Mouse (Mus musculus) heart, adult 2 months (tissue): ENCODE results near the gene Suz12. TPM values are rescaled to one million over a fixed set of nuclear protein-coding genes. Genes with fewer than 3 reads are reported as not detected.

Experiments
- DNase-seq, 2 experiments: peaks; one replicate each; pipeline ENCODE4 v3.0.0; 2021
- H3K27ac ChIP-seq: fragments of 200-600 bp; 2 replicates; pipeline ENCODE4 v1.8.1; 2022
- H3K27me3 ChIP-seq: fragments of 200-500 bp; 2 replicates; pipeline ENCODE4 v1.6.1; 2012; ENCODE audit warnings: mild to moderate bottlenecking, low read length, inconsistent platforms, mixed read lengths; ENCODE audit not compliant: control insufficient read depth, insufficient read depth
- H3K36me3 ChIP-seq: fragments of 200-500 bp; 2 replicates; pipeline ENCODE4 v1.6.1; 2012; ENCODE audit warnings: low read length, inconsistent platforms; ENCODE audit not compliant: control insufficient read depth, insufficient read depth
- H3K4me1 ChIP-seq: fragments of 200-500 bp; 2 replicates; pipeline ENCODE4 v1.6.1; 2011; ENCODE audit warnings: low read length; ENCODE audit not compliant: control insufficient read depth, insufficient read depth
- H3K4me3 ChIP-seq: fragments of 200-600 bp; 2 replicates; pipeline ENCODE4 v1.8.1; 2022
- H3K79me2 ChIP-seq: fragments of 200-500 bp; replicated peaks from 2 replicates; pipeline ENCODE4 v1.6.1; 2012; ENCODE audit warnings: mild to moderate bottlenecking, inconsistent platforms, low read length, moderate library complexity, mixed read lengths; ENCODE audit not compliant: control insufficient read depth, insufficient read depth
- H3K9ac ChIP-seq: fragments of 200-500 bp; 2 replicates; pipeline ENCODE4 v1.6.1; 2012; ENCODE audit warnings: low read depth, mild to moderate bottlenecking, control low read depth, inconsistent platforms, low read length, mixed read lengths
- CTCF ChIP-seq: fragments of 200-600 bp; IDR thresholded peaks from 2 replicates; pipeline ENCODE4 v1.8.1; 2022; ENCODE audit warnings: antibody characterized with exemption, mild to moderate bottlenecking, moderate library complexity
- EP300 ChIP-seq: fragments of 200-500 bp; IDR thresholded peaks from 2 replicates; pipeline ENCODE4 v1.6.1; 2011; ENCODE audit warnings: low read depth, low read length, control low read depth; ENCODE audit not compliant: insufficient read depth
- POLR2A ChIP-seq: fragments of 200-500 bp; IDR thresholded peaks from 2 replicates; pipeline ENCODE4 v1.6.1; 2011; ENCODE audit warnings: mild to moderate bottlenecking, low read depth, low read length, control low read depth; ENCODE audit not compliant: insufficient read depth
- WGBS: fragments of 180-500 bp; shearing (Covaris S2); methylation state at CpG from one replicate; pipeline ENCODE4 v1.1.7; 2018; 5-methylcytosine and 5-hydroxymethylcytosine counted together
- intact Hi-C: fragments of 180-260 bp; cut with DNase I; formaldehyde crosslinking; loops from one replicate; pipeline ENCODE4 v1.15.1; 2025
- polyA plus RNA-seq: library from polyadenylated mRNA; depleted of rRNA; stranded (reverse); fragments of >200 nt; gene quantifications from 2 replicates; pipeline ENCODE4 v1.2.3, GENCODE M21; 2012
- total RNA-seq, 2 experiments: library from RNA; stranded (reverse); gene quantifications; 2 replicates each; pipeline ENCODE4 v1.2.3; 2021

Gene Suz12
- total and polyA plus RNA-seq, 3 experiments = 3.7 to 26.7 (median 23.9) TPM

- no peak for TF ChIP-seq CTCF
- TF ChIP-seq POLR2A = no peak
- no peak for TF ChIP-seq EP300
- Histone ChIP-seq H3K4me3 (no peak overlapping the region), H3K27ac (no peak overlapping the region), H3K4me1 (peaks cover 5% of the 10 kb centered on the region), H3K36me3 (peaks cover 3% of the 10 kb centered on the region), H3K79me2 (peaks cover 6% of the 10 kb centered on the region; the same call in 1 of the 2 replicates), H3K27me3 (no peaks in the 10 kb centered on the region), H3K9ac (no peak overlapping the region)
- DNase-seq = no peak
- intact Hi-C loops = no loop called here
- WGBS = 91% methylated on average over 2 of the region's 2 CpGs
Measured at GRCm38 (mm10) chr11:80071039-80071438, 78.1 kb downstream of the Suz12 start.

DNA sequence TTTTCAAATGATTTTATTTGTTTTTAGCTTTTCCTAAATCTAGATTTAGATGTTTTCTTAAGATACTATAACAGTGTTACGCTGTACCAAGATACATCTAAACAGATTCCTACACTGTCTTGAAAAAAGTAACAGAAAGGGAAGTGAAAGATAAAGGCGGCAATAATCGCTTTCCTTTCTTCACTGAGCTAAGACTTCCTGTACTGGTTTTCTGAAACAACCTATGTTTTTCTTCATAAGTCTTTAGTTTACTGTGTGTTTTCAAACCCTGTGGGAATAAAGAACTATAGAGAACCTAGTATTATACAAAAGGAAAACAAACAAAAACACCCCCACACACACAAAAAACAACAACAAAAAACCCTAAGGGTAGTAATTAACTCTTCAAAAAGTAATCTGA, 79.5 kb downstream of the Suz12 start:
- TF ChIP-seq CTCF = no peak
- TF ChIP-seq POLR2A = no peak
- 51% methylated on average over 3 of the region's 3 CpGs for WGBS

GRCm38 (mm10) chr11:80075608-80076277, 82.8 kb downstream of the Suz12 start:
- peaks cover 7% of the 10 kb centered on the region for H3K36me3 ChIP-seq
- no peak for TF ChIP-seq EP300
- no peak for TF ChIP-seq POLR2A
- no peak for TF ChIP-seq CTCF
- H3K9ac ChIP-seq = no peak overlapping the region
- no peak overlapping the region for H3K4me3 ChIP-seq
- DNase-seq = no peak
- WGBS = 86% methylated on average over 5 of the region's 5 CpGs
- H3K79me2 ChIP-seq = peaks cover 9% of the 10 kb centered on the region; the same call in 1 of the 2 replicates
- no peaks in the 10 kb centered on the region for H3K27me3 ChIP-seq
- intact Hi-C loops = no loop called here
- no peak overlapping the region for H3K27ac ChIP-seq
- H3K4me1 ChIP-seq = peaks cover 4% of the 10 kb centered on the region

More for the DNA sequence above, 79.5 kb downstream of the Suz12 start:
- Histone ChIP-seq H3K4me3 (no peak overlapping the region), H3K36me3 (peaks cover 3% of the 10 kb centered on the region), H3K79me2 (peaks cover 7% of the 10 kb centered on the region; the same call in 1 of the 2 replicates), H3K9ac (no peak overlapping the region), H3K4me1 (peaks cover 5% of the 10 kb centered on the region), H3K27ac (no peak overlapping the region), H3K27me3 (no peaks in the 10 kb centered on the region)
- intact Hi-C loops = no loop called here
- DNase-seq = no peak

- Histone ChIP-seq H3K27me3 (no peaks in the 10 kb centered on the region), H3K4me1 (peaks cover 6% of the 10 kb centered on the region), H3K36me3 (peaks cover 7% of the 10 kb centered on the region), H3K9ac (no peak overlapping the region), H3K27ac (no peak overlapping the region), H3K4me3 (no peak overlapping the region), H3K79me2 (peaks cover 6% of the 10 kb centered on the region; the same call in 1 of the 2 replicates)
- intact Hi-C loops = no loop called here
- DNase-seq = no peak
- WGBS = 73% methylated on average over 14 of the region's 14 CpGs
- TF ChIP-seq EP300 (no peak), POLR2A (no peak), CTCF (no peak)
Measured at GRCm38 (mm10) chr11:80077784-80078545, 85.1 kb downstream of the Suz12 start.

- no peak for DNase-seq
- peaks cover 6% of the 10 kb centered on the region for H3K4me1 ChIP-seq
- intact Hi-C loops = no loop called here
- no peak overlapping the region for H3K27ac ChIP-seq
- no peak overlapping the region for H3K4me3 ChIP-seq
- H3K36me3 ChIP-seq = peaks cover 7% of the 10 kb centered on the region
- TF ChIP-seq CTCF (no peak), POLR2A (no peak), EP300 (no peak)
- no peaks in the 10 kb centered on the region for H3K27me3 ChIP-seq
- WGBS = 58% methylated on average over 1 of the region's 1 CpGs
- no peak overlapping the region for H3K9ac ChIP-seq
- H3K79me2 ChIP-seq = peaks cover 6% of the 10 kb centered on the region; the same call in 1 of the 2 replicates
Measured at GRCm38 (mm10) chr11:80078831-80079230, 85.9 kb downstream of the Suz12 start.

GRCm38 (mm10) chr11:80079751-80080150, 86.8 kb downstream of the Suz12 start:
- Histone ChIP-seq H3K27me3 (no peaks in the 10 kb centered on the region), H3K36me3 (peaks cover 7% of the 10 kb centered on the region), H3K9ac (no peak overlapping the region; the same call in 1 of the 2 replicates), H3K79me2 (peaks cover 3% of the 10 kb centered on the region; the same call in 1 of the 2 replicates), H3K27ac (peak overlapping the region; percentile 15; the same call in 1 of the 2 replicates), H3K4me3 (peak overlapping the region; percentile 59), H3K4me1 (peaks cover 6% of the 10 kb centered on the region)
- TF ChIP-seq CTCF = no peak
- no peak for TF ChIP-seq POLR2A
- TF ChIP-seq EP300 = no peak
- DNase-seq = no peak
- intact Hi-C loops = no loop called here
- 54% methylated on average over 6 of the region's 6 CpGs for WGBS
